8 mouse cellular contexts compared by ENCODE assay signal in genomic region chr4:129034706-129035660, GRCm38 (mm10). TPM values are rescaled to one million over a fixed set of nuclear protein-coding genes. Genes with fewer than 3 reads are reported as not detected.
A peak's percentile ranks its signal among the peaks of the same experiment; 100 is the strongest.
DNase-seq lines count a peak whose midpoint lies in the region; ATAC-seq and TF ChIP-seq lines count a peak whose summit lies in the region.

No protein-coding gene starts in this region.

- H3K27ac ChIP-seq in MEL (ENCODE audit: control insufficient read depth, low read depth, low read length), result no peak overlapping the region
- no peak overlapping the region for H3K27ac ChIP-seq in midbrain, embryonic 10.5 days (replicated peaks)
- H3K27ac ChIP-seq in midbrain, embryonic 14.5 days (replicated peaks; ENCODE audit: low read depth, low read length), result no peak overlapping the region

- no peak overlapping the region; a peak in 1 of 4 replicates for H3K4me3 ChIP-seq in MEL (ENCODE audit: control insufficient read depth in 1 of 2, insufficient read depth in 1 of 2, low read depth in 2 of 2, low read length in 2 of 2)
- no peak overlapping the region for H3K4me3 ChIP-seq in midbrain, embryonic 10.5 days
- no peak overlapping the region for H3K4me3 ChIP-seq in midbrain, embryonic 14.5 days (replicated peaks; ENCODE audit: low read depth, low read length)

- no peaks in the 10 kb centered on the region for H3K9me3 ChIP-seq in MEL (replicated peaks; ENCODE audit: insufficient read depth, low read length)
- H3K9me3 ChIP-seq in midbrain, embryonic 10.5 days (replicated peaks), result no peaks in the 10 kb centered on the region
- no peaks in the 10 kb centered on the region for H3K9me3 ChIP-seq in midbrain, embryonic 14.5 days (ENCODE audit: control insufficient read depth, low read length)

- TF ChIP-seq POLR2A in MEL (IDR thresholded peaks at IDR 0.05; ENCODE audit: control insufficient read depth in 1 of 2, insufficient read depth in 1 of 2, low read depth in 1 of 2, low read length in 2 of 2, poor library complexity in 1 of 2), result no peak

- peaks cover 0 to 17% of the 10 kb centered on the region in 2 experiments; a peak in 2 of 4 replicates for H3K36me3 ChIP-seq in MEL (ENCODE audit: control insufficient read depth in 1 of 2, insufficient read depth in 2 of 2, low read length in 2 of 2)
- no peaks in the 10 kb centered on the region for H3K36me3 ChIP-seq in midbrain, embryonic 10.5 days
- H3K36me3 ChIP-seq in midbrain, embryonic 14.5 days (ENCODE audit: control insufficient read depth, insufficient read depth, low read length), result no peaks in the 10 kb centered on the region

- TF ChIP-seq CTCF in MEL (IDR thresholded peaks at IDR 0.05 in 2 of 3, conservative IDR thresholded peaks at IDR 0.05 in 1 of 3; ENCODE audit: control insufficient read depth in 1 of 3, insufficient read depth in 1 of 3, low read depth in 2 of 3, low read length in 3 of 3, poor library complexity in 1 of 3, severe bottlenecking in 1 of 3), result no peak

- no peak overlapping the region for H3K9ac ChIP-seq in MEL (ENCODE audit: control insufficient read depth, low read depth, low read length, poor library complexity, severe bottlenecking)
- H3K9ac ChIP-seq in midbrain, embryonic 14.5 days (replicated peaks; ENCODE audit: low read length), result no peak overlapping the region

- H3K4me2 ChIP-seq in midbrain, embryonic 14.5 days (ENCODE audit: low read length), result no peak overlapping the region

- TF ChIP-seq EP300 in MEL (IDR thresholded peaks at IDR 0.05; ENCODE audit: low read depth in 1 of 2, low read length in 2 of 2), result no peak

- no peak for TF ChIP-seq RAD21 in MEL (IDR thresholded peaks at IDR 0.05; ENCODE audit: low read depth, low read length)

- peaks cover 4 to 31% of the 10 kb centered on the region in 2 experiments for H3K4me1 ChIP-seq in MEL (ENCODE audit: control insufficient read depth in 1 of 2, insufficient read depth in 2 of 2, low read length in 2 of 2)
- peaks cover 19% of the 10 kb centered on the region for H3K4me1 ChIP-seq in midbrain, embryonic 10.5 days
- no peaks in the 10 kb centered on the region for H3K4me1 ChIP-seq in midbrain, embryonic 14.5 days (ENCODE audit: control insufficient read depth, insufficient read depth, low read length)

- peak; percentile 67 for DNase-seq in MEL (ENCODE audit: low read depth, low spot score)
- peak; percentile 85 to 88 for DNase-seq in adrenal gland, postnatal 36 days
- DNase-seq in heart, adult 18-20 months, result peak; percentile 81 to 92
- DNase-seq in kidney, postnatal 25 days, result peak; percentile 79 to 90
- DNase-seq in natural killer cell, adult 2 months (ENCODE audit: low spot score in 2 of 2), result peak; percentile 84 to 89
- peak; percentile 58 for DNase-seq in urinary bladder, postnatal 25 days (ENCODE audit: low spot score)
- DNase-seq in midbrain, embryonic 10.5 days (ENCODE audit: low spot score), result no peak
- no peak for DNase-seq in midbrain, embryonic 14.5 days

- peaks cover 0 to 2% of the 10 kb centered on the region in 2 experiments; a peak in 2 of 4 replicates for H3K27me3 ChIP-seq in MEL (ENCODE audit: control insufficient read depth in 1 of 2, insufficient read depth in 2 of 2, low read length in 2 of 2)
- H3K27me3 ChIP-seq in midbrain, embryonic 10.5 days (ENCODE audit: low read depth, poor library complexity, severe bottlenecking), result peaks cover 10% of the 10 kb centered on the region
- H3K27me3 ChIP-seq in midbrain, embryonic 14.5 days (ENCODE audit: control insufficient read depth, insufficient read depth, low read length), result no peaks in the 10 kb centered on the region

- 61% methylated on average over 13 of the region's 13 CpGs for WGBS in midbrain, embryonic 10.5 days
- 58% methylated on average over 13 of the region's 13 CpGs for WGBS in midbrain, embryonic 14.5 days

- no peaks in the 10 kb centered on the region for H3K79me2 ChIP-seq in MEL (ENCODE audit: control insufficient read depth, insufficient read depth, low read length, poor library complexity)

- no peak for ATAC-seq in midbrain, embryonic 14.5 days (ENCODE audit: low FRiP score, low TSS enrichment)

TF ChIP-seq in MEL, 35 proteins besides CTCF, POLR2A, EP300 and RAD21:
- TF ChIP-seq MEF2A (IDR thresholded peaks at IDR 0.05; ENCODE audit: extremely low read depth, insufficient replicate concordance, low read depth, low read length, poor library complexity, severe bottlenecking) (no peak), ZNF384 (IDR thresholded peaks at IDR 0.05; ENCODE audit: low read depth, low read length) (no peak), MAX (IDR thresholded peaks at IDR 0.05; ENCODE audit: low read length) (no peak)

RNA-seq across cellular contexts. Expression of gene Rnf19b, which starts 23.1 kb away (rescaled TPM):
- total RNA-seq in MEL (2012; rRNA removed), result 25.5 and 26.3 TPM in 2 replicates
- 10 to 100 TPM in 1 of 2 experiments, not detected in 1; 30.0 TPM for polyA plus RNA-seq in MEL (2012; ENCODE audit: insufficient read depth in 1 of 2, insufficient read length in 2 of 2, low read depth in 1 of 2, low replicate concordance in 2 of 2, missing spikeins in 1 of 2)
- total RNA-seq in adrenal gland, postnatal 36 days (2021), result 10 to 100 TPM; 41.1 to 45.6 TPM
- total RNA-seq in heart, adult 18-20 months (2021), result 10 to 100 TPM; 27.3 to 28.2 TPM
- polyA plus RNA-seq in midbrain, embryonic 10.5 days (2016; fragmentation: Nextera tagmentation; extraction: Ambion mirVana), result 7.1 and 9.0 TPM in 2 replicates
- polyA plus RNA-seq in midbrain, embryonic 14.5 days (2014; fragmentation: Nextera tagmentation; extraction: Ambion mirVana), result 33.8 and 35.3 TPM in 2 replicates

RNA-seq across cellular contexts. Expression of gene Ak2, which starts 43.2 kb away (rescaled TPM):
- 263 and 330 TPM in 2 replicates for total RNA-seq in MEL (2012; rRNA removed)
- 100 to 1,000 TPM in 1 of 2 experiments, not detected in 1; 366 TPM for polyA plus RNA-seq in MEL (2012; ENCODE audit: insufficient read depth in 1 of 2, insufficient read length in 2 of 2, low read depth in 1 of 2, low replicate concordance in 2 of 2, missing spikeins in 1 of 2)
- 100 to 1,000 TPM; 131 to 134 TPM for total RNA-seq in adrenal gland, postnatal 36 days (2021)
- total RNA-seq in heart, adult 18-20 months (2021), result 10 to 100 TPM; 75.7 to 78.3 TPM
- 187 and 205 TPM in 2 replicates for polyA plus RNA-seq in midbrain, embryonic 10.5 days (2016; fragmentation: Nextera tagmentation; extraction: Ambion mirVana)
- 54.5 and 63.3 TPM in 2 replicates for polyA plus RNA-seq in midbrain, embryonic 14.5 days (2014; fragmentation: Nextera tagmentation; extraction: Ambion mirVana)

Comparison
In these comparisons a context has a peak if more than half of its experiments do, and no peak if none do; other contexts are left out.
1. DNase-seq: peak in MEL (single experiment), adrenal gland, postnatal 36 days (2 of 2), heart, adult 18-20 months (2 of 2), kidney, postnatal 25 days (2 of 2), natural killer cell, adult 2 months (2 of 2) and urinary bladder, postnatal 25 days (single experiment); none in midbrain, embryonic 10.5 days (single experiment) and midbrain, embryonic 14.5 days (single experiment).